Mouse (Mus musculus): ENCODE measurements around the gene Rbfox1.

Gene Rbfox1

GRCm38 (mm10) chr16:6241393-6241792 lies 356.2 kb downstream of the Rbfox1 start:
- DNase-seq, result no peak

GRCm38 (mm10) chr16:6242468-6242867 lies 357.3 kb downstream of the Rbfox1 start:
- DNase-seq, result no peak

- no peak for DNase-seq
Observed at GRCm38 (mm10) chr16:6247569-6247968, 362.4 kb downstream of the Rbfox1 start.

- no peak for DNase-seq
Observed at GRCm38 (mm10) chr16:6264557-6264956, 379.4 kb downstream of the Rbfox1 start.

- DNase-seq, result no peak
Observed at GRCm38 (mm10) chr16:6265610-6266009, 380.5 kb downstream of the Rbfox1 start.

- peak; percentile 67 for DNase-seq
Observed at GRCm38 (mm10) chr16:6271596-6272370, 386.6 kb downstream of the Rbfox1 start.

GRCm38 (mm10) chr16:6283496-6283895 lies 398.3 kb downstream of the Rbfox1 start:
- no peak for DNase-seq

GRCm38 (mm10) chr16:6284317-6284716 lies 399.2 kb downstream of the Rbfox1 start:
- no peak for DNase-seq

- no peak for DNase-seq
Observed at GRCm38 (mm10) chr16:6287699-6288098, 402.5 kb downstream of the Rbfox1 start.

GRCm38 (mm10) chr16:6300112-6300511 lies 415.0 kb downstream of the Rbfox1 start:
- DNase-seq, result no peak

- no peak for DNase-seq
Observed at GRCm38 (mm10) chr16:6303082-6303481, 417.9 kb downstream of the Rbfox1 start.

- DNase-seq, result peak; percentile 31
Observed at GRCm38 (mm10) chr16:6309940-6310339, 424.8 kb downstream of the Rbfox1 start.

GRCm38 (mm10) chr16:6310744-6311678 lies 425.9 kb downstream of the Rbfox1 start:
- peak; percentile 39 for DNase-seq

GRCm38 (mm10) chr16:6313689-6314088 lies 428.5 kb downstream of the Rbfox1 start:
- DNase-seq, result no peak

GRCm38 (mm10) chr16:6324832-6325231 lies 439.7 kb downstream of the Rbfox1 start:
- no peak for DNase-seq

- no peak for DNase-seq
Observed at GRCm38 (mm10) chr16:6331400-6331939, 446.3 kb downstream of the Rbfox1 start.

GRCm38 (mm10) chr16:6333273-6333672 lies 448.1 kb downstream of the Rbfox1 start:
- DNase-seq, result no peak

- DNase-seq, result peak; percentile 45
Observed at GRCm38 (mm10) chr16:6348103-6348502, 462.9 kb downstream of the Rbfox1 start.

GRCm38 (mm10) chr16:6348581-6349241 lies 463.6 kb downstream of the Rbfox1 start:
- peak; percentile 88 for DNase-seq

- DNase-seq, result peak; percentile 79
Observed at GRCm38 (mm10) chr16:6349381-6349780, 464.2 kb downstream of the Rbfox1 start.

- DNase-seq, result peak; percentile 35
Observed at GRCm38 (mm10) chr16:6350256-6350655, 465.1 kb downstream of the Rbfox1 start.

GRCm38 (mm10) chr16:6353191-6353590 lies 468.0 kb downstream of the Rbfox1 start:
- DNase-seq, result peak; percentile 54

GRCm38 (mm10) chr16:6356931-6357330 lies 471.8 kb downstream of the Rbfox1 start:
- DNase-seq, result no peak

Measured in cerebellum, adult 9-11 months (tissue).